Mouse (Mus musculus): ENCODE data around the gene Pxn.
A peak's percentile ranks its signal among the peaks of the same experiment; 100 is the strongest.

The Pxn gene

DNA sequence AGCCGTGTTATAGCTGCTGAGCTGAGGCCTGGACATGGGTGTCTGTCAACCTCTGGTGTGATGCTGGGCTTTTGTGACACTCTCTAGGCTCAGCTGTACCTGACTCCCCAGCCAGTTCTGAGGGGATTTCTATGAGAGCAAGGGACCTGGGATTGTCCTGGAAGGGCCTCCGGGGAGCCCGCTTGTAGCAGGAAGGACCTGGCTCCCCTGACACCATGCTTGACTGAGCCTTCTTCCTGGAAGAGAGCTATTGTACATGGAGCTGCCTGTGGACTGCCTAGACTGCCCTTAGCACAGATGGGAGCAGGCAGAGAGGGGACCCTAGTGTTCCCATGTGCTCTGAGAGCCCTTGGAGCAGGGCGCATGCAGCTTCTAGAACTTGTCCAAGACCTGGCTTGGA lies 18.9 kb downstream of the Pxn start:
- DNase-seq (ENCODE audit: low read depth in 2 of 2, low spot score in 2 of 2) = no peak

- no peak for DNase-seq (ENCODE audit: low read depth in 2 of 2, low spot score in 2 of 2)
Observed at GRCm38 (mm10) chr5:115525943-115526342, 19.5 kb downstream of the Pxn start.

DNA sequence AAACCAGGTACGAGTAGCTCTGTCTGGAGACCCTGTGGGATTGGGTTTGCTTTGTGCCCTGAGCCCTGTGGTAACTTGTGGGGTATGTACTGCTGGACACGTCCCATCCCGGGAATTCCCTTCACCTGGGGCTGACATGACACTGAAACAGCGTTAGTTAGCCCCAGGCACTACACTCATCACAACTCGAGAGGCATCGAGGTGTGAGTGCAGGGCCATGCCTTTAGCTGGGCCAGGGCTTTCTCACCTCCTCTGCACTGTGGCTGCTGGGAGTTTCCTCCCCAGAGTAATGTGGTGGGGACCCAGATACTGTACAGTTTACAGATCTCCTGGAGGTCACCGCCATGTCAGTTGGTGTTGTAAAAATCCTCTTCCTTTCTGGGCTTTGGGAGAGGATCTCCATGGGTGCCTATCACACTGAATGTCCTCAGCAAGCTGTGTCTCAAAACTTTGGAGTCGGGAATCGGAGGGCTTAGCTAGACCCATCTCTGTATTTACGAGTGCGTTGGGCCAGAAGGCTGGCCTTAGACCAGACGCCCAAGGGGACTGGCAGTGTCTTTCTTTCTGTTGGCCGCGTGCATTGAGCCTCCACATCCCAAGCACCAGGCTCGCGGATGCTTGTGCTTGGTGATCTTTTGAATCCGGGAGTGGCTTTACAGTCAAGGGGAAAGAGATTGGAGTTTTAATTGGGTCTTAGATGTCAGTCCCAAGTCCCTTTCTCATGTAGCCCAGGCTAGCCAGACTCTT lies 20.2 kb downstream of the Pxn start:
- no peak for DNase-seq (ENCODE audit: low read depth in 2 of 2, low spot score in 2 of 2)

DNA sequence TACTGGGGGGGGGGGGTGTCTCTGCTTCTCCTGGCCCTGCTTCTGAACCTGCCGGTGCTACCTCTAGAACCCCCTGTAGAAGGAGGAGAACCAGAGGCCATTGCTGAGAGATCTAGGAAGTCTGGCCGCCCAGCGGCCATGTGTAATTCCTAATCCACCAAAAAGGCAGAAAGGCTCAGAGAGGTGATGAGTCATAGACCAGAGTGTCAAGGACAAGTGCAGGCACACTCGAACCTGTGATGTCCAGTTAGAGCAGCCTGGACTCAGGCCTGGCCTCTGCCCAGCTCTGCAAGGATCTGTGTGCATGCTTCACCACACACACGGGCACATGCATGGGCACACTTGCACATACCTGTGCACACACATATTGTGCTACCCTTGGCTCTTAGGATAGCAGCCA lies 21.7 kb downstream of the Pxn start:
- no peak for DNase-seq (ENCODE audit: low read depth in 2 of 2, low spot score in 2 of 2)

GRCm38 (mm10) chr5:115529364-115529741 lies 22.9 kb downstream of the Pxn start:
- DNase-seq (ENCODE audit: low read depth in 2 of 2, low spot score in 2 of 2) = no peak

- no peak for DNase-seq (ENCODE audit: low read depth in 2 of 2, low spot score in 2 of 2)
Observed at GRCm38 (mm10) chr5:115529742-115530446, 23.4 kb downstream of the Pxn start.

- no peak for DNase-seq (ENCODE audit: low read depth in 2 of 2, low spot score in 2 of 2)
Observed at GRCm38 (mm10) chr5:115530447-115530809, 24.0 kb downstream of the Pxn start.

DNA sequence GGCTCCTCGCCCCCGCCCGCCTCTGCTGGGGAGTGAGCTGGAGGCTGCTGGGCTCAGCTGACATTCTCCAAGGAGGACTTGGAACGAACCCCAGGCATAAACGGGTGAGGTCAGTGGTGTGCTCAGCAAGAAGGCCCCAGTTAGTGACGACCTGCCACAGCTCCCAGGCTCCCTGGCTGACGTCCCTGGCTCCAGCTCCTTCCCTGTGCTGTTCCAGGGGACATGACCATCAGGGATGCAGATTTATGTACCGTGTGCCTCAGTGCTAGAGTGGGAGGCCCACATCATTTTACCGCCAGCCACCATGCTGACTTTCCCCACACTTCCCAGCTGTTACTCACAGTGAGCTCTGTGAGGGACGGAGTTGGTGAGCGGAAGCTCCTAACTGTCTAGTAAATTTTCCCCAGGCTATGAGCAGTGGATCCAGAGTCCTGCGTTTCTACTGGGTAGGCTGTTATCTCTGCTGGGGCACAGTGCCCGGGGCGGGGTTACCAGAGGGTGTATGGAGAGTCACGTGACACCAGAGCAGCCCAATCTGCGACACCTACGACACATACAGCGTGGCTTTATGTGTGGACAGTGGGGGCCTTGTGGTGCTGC lies 25.3 kb downstream of the Pxn start:
- DNase-seq (ENCODE audit: low read depth in 2 of 2, low spot score in 2 of 2) = no peak

GRCm38 (mm10) chr5:115534290-115534731 lies 27.8 kb downstream of the Pxn start:
- DNase-seq (ENCODE audit: low read depth in 2 of 2, low spot score in 2 of 2) = no peak

DNA sequence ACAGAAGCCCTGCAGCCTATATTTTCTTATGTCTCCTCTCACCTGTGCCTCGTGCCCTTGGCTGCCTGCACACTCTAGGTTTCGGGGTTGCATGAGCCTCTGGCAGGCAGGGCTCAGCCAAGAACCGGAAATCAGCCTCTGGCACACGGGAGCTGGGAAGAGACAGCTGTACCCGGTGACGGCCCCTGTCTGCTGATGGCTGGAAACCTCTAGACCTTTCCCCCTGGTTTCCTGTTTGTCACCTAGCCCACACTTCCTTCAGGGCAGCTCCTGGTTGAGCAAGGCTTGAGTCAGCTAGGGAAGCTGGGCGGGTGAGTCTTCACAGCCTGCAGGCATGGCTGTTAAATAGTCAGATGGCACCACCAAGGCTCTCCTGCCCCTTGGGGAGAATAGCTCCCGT lies 28.4 kb downstream of the Pxn start:
- DNase-seq (ENCODE audit: low read depth in 2 of 2, low spot score in 2 of 2) = peak; percentile 19 to 23

DNA sequence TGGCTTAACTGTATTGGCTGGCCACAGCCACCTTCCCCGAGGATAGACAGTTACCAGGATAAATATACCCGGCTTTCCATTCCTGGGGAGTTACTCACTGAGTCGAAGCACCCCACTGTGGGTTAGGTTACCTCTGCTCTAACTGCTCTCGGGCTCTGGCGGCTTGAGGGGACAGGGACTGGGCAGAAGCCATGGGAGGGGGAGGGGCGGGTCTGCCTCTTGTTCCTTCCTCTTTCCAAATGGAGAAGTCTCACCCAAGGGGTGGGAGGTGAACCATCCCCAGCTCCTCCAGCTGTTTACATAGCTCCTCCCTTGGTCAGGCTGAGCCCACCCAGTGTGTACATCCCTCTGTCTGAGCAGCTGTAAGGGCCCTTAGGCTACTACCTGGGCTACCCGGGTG lies 29.2 kb downstream of the Pxn start:
- no peak for DNase-seq (ENCODE audit: low read depth in 2 of 2, low spot score in 2 of 2)

GRCm38 (mm10) chr5:115538017-115538692 lies 31.7 kb downstream of the Pxn start:
- no peak for DNase-seq (ENCODE audit: low read depth in 2 of 2, low spot score in 2 of 2)

DNA sequence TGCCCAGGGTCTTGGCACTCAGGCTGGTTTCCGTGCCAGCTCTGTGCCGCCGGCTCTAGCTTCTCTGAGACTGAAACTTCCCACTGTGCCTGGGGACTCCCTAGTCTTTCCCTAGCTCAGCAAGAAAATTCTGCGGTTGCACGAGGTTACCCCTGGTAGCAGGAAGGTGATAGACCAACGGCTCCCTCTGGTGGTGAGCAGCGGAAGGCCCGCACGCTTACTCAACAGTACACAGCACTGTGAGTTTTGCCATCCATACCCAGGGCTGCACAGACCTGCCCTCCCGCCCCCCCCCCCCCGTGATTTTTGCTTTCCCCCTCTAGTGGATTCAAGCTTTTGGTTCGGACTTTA lies 32.2 kb downstream of the Pxn start:
- DNase-seq (ENCODE audit: low read depth in 2 of 2, low spot score in 2 of 2) = peak; percentile 85 to 91

GRCm38 (mm10) chr5:115542635-115543384 lies 36.3 kb downstream of the Pxn start:
- DNase-seq (ENCODE audit: low read depth in 2 of 2, low spot score in 2 of 2) = peak in 1 of 2 experiments; percentile 24

DNA sequence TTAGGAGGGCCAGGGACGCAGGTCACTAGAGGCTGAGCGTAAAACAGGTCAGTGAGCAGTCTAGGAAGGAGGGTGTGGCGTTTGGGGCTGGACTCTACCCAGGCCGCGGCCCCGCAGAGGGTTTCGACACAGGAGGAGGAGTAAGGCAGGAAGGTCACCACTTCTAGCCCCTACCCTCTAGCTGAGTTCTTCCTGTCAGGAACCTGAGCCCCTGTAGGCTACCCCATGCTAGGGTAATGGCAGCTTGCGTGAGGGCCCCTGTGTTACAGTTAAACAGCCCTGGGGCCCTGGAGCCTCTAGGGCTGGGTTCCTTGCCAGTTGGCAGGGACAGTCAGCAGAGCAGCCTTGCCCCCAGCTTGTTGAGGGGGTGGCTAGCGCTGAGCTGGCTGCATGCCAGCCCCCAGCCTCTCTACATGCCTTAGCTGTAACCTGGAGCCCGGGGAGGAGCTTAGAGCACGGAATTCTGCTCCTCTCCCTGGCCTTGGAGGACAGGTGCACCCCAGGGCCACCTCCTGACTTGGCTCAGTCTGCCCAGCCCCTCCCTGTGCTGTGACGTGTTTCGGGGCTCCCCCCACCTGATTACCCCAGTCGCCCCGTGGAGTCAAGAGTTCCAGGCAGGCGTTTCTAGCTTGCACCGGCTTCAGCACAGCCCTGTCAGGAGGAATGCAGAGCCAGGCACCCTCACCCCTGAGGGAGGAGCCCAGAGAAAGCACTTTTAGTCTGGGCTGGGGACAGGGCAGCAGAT lies 37.2 kb downstream of the Pxn start:
- no peak for DNase-seq (ENCODE audit: low read depth in 2 of 2, low spot score in 2 of 2)

DNA sequence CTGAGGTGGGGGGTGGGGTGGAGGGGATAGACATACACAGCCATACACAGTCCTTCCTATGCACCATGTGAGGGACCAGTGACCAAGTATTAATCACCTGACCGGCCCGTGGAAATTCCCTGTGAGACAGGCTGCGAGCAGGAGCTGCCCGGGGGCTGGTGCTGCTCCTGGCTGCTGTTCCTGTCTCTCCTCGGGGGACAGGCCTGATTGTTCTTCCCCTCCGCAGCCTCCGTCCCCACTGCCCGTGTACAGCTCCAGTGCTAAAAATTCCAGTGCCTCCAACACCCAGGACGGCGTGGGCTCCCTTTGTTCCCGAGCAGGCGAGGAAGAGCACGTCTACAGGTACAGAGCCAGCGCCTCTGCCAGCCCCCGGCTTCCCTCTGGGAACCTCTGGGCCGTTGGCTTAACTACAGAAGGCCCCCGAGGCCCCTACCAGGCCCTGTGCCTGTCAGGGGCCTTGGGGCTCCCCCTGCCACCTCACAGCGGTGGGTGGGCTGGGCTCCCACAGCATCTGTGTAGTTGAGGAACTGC lies 38.2 kb downstream of the Pxn start:
- no peak for DNase-seq (ENCODE audit: low read depth in 2 of 2, low spot score in 2 of 2)

- no peak for DNase-seq (ENCODE audit: low read depth in 2 of 2, low spot score in 2 of 2)
Observed at GRCm38 (mm10) chr5:115545636-115546035, 39.2 kb downstream of the Pxn start.

GRCm38 (mm10) chr5:115546536-115546935 lies 40.1 kb downstream of the Pxn start:
- DNase-seq (ENCODE audit: low read depth in 2 of 2, low spot score in 2 of 2) = no peak

DNA sequence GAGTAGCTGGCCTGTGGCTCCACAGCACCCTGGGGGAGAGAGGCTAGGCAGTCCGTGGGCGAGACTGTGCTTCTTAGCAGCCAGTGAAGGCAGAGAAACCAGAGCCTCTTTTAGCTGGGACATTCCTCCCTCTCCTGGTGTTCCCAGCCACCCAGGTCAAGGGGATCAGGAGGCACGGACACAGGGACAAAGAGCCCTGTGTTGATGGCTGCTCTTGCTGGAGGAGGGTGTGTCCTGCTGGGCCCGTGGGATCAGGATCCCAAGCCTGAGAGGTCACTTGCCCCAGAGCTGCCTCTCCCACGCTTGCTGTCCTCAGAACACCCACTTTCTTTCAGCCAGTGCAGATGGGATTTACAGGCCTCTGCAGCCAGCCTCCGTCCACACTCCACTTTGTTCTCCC lies 40.5 kb downstream of the Pxn start:
- DNase-seq (ENCODE audit: low read depth in 2 of 2, low spot score in 2 of 2) = no peak

DNA sequence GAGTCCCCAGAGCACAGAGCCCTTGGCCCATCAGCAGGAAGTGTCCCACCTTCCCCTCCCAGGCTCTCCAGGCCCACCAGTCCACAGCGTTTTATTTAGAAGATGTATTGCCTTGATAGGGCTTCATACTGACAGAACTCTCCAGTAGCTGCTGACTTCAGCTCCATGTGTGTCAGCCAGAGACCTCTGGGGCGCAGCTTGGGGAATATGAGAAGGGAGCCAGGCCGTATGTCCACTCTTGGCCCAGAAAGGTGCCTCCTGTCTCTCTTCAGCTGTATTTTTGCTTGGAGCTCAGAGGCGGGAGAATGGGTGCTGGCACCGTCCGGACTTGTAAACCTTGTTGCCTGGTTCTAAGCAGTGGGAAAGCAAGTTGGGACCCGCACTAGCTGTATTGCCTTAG lies 40.9 kb downstream of the Pxn start:
- no peak for DNase-seq (ENCODE audit: low read depth in 2 of 2, low spot score in 2 of 2)
